Mouse (Mus musculus) forebrain, postnatal 0 days (tissue): ENCODE measurements around the gene Radil. TPM values are rescaled to one million over a fixed set of nuclear protein-coding genes. Genes with fewer than 3 reads are reported as not detected.

ENCODE experiments used
- ATAC-seq: fragments of 200-750 bp; cut with Nextera tagmentation; 2 replicates; pipeline ENCODE4 v1.8.0; 2017; ENCODE audit warnings: mild to moderate bottlenecking, moderate library complexity
- DNase-seq: peaks from one replicate; pipeline ENCODE4 v3.0.0-alpha.2; 2015
- H3K27ac ChIP-seq: fragments of 300-500 bp; sonication (generic); 2 replicates; pipeline ENCODE4 v1.5.1; 2014; ENCODE audit warnings: low read depth, mild to moderate bottlenecking, antibody characterized with exemption, low read length, moderate library complexity, mixed read lengths
- H3K27me3 ChIP-seq: fragments of 300-500 bp; sonication (generic); 2 replicates; pipeline ENCODE4 v1.6.1; 2014; ENCODE audit warnings: mild to moderate bottlenecking, low read length, mixed read lengths; ENCODE audit not compliant: insufficient read depth
- H3K36me3 ChIP-seq: fragments of 300-500 bp; sonication (generic); 2 replicates; pipeline ENCODE4 v1.6.1; 2014; ENCODE audit warnings: mild to moderate bottlenecking, moderate library complexity; ENCODE audit not compliant: insufficient read depth
- H3K4me1 ChIP-seq: fragments of 300-500 bp; sonication (generic); 2 replicates; pipeline ENCODE4 v1.6.1; 2014; ENCODE audit warnings: antibody characterized with exemption; ENCODE audit not compliant: insufficient read depth
- H3K4me2 ChIP-seq: fragments of 300-500 bp; sonication (generic); 2 replicates; pipeline ENCODE4 v1.6.1; 2014; ENCODE audit warnings: low read depth, mild to moderate bottlenecking, moderate library complexity
- H3K4me3 ChIP-seq: fragments of 300-500 bp; sonication (generic); 2 replicates; pipeline ENCODE4 v1.5.1; 2014; ENCODE audit warnings: low read depth, low read length, mixed read lengths
- H3K9ac ChIP-seq: fragments of 300-500 bp; sonication (generic); 2 replicates; pipeline ENCODE4 v1.6.1; 2014; ENCODE audit warnings: mild to moderate bottlenecking
- H3K9me3 ChIP-seq: fragments of 300-500 bp; sonication (generic); 2 replicates; pipeline ENCODE4 v1.6.1; 2016; ENCODE audit warnings: low read length
- CTCF ChIP-seq: sonication (generic); IDR thresholded peaks from 2 replicates; pipeline ENCODE4 v1.5.1; 2016; ENCODE audit warnings: antibody characterized with exemption, control low read depth, low read depth
- WGBS: fragments of 180-500 bp; shearing (Covaris S2); extraction: QIAGEN DNeasy Blood & Tissue Kit; methylation state at CpG from one replicate; pipeline ENCODE4 v1.1.7; 2014; 5-methylcytosine and 5-hydroxymethylcytosine counted together
- polyA plus RNA-seq: library from polyadenylated mRNA; unstranded; fragments of >200 nt; fragmentation: Nextera tagmentation; extraction: Ambion mirVana; gene quantifications from 2 replicates; pipeline ENCODE4 v1.2.1, GENCODE M21; 2015
- total RNA-seq: library from RNA; depleted of rRNA; stranded (reverse); fragments of >200 nt; gene quantifications from 2 replicates; pipeline ENCODE4 v1.2.3, GENCODE M21; 2014

The Radil gene
- total and polyA plus RNA-seq, 2 experiments from 2014 or later, result 10.4 to 10.8 TPM

GRCm38 (mm10) chr5:142500918-142501317, 50.0 kb downstream of the Radil start:
- 81% methylated on average over 10 of the region's 10 CpGs for WGBS
- no peak for ATAC-seq
- Histone ChIP-seq H3K4me3 (no peak overlapping the region), H3K9me3 (no peaks in the 10 kb centered on the region), H3K36me3 (peaks cover 7% of the 10 kb centered on the region; the same call in 1 of the 2 replicates), H3K4me1 (no peaks in the 10 kb centered on the region), H3K9ac (no peak overlapping the region), H3K4me2 (no peak overlapping the region), H3K27ac (no peak overlapping the region), H3K27me3 (no peaks in the 10 kb centered on the region)
- TF ChIP-seq CTCF, result no peak
- DNase-seq, result no peak

GRCm38 (mm10) chr5:142498964-142499363, 51.9 kb downstream of the Radil start:
- DNase-seq (peak; percentile 56), ATAC-seq (peak; percentile 60)
- Histone ChIP-seq H3K4me3 (no peak overlapping the region), H3K4me1 (no peaks in the 10 kb centered on the region), H3K4me2 (no peak overlapping the region), H3K9me3 (no peaks in the 10 kb centered on the region), H3K27ac (no peak overlapping the region), H3K9ac (no peak overlapping the region), H3K27me3 (no peaks in the 10 kb centered on the region), H3K36me3 (peaks cover 7% of the 10 kb centered on the region)
- WGBS, result 24% methylated on average over 3 of the region's 3 CpGs
- TF ChIP-seq CTCF, result peak; percentile 78

- Histone ChIP-seq H3K9me3 (no peaks in the 10 kb centered on the region), H3K9ac (no peak overlapping the region), H3K4me3 (no peak overlapping the region), H3K27ac (no peak overlapping the region), H3K4me2 (no peak overlapping the region), H3K4me1 (no peaks in the 10 kb centered on the region), H3K27me3 (no peaks in the 10 kb centered on the region), H3K36me3 (peaks cover 12% of the 10 kb centered on the region)
- ATAC-seq (no peak), DNase-seq (no peak)
- TF ChIP-seq CTCF, result no peak
- WGBS, result 46% methylated on average over 14 of the region's 14 CpGs
These were observed 55.4 kb downstream of the Radil start for GRCm38 (mm10) chr5:142495321-142496096.

GRCm38 (mm10) chr5:142493307-142493706, 57.6 kb downstream of the Radil start:
- peaks cover 12% of the 10 kb centered on the region for H3K36me3 ChIP-seq
- H3K4me3 ChIP-seq, result no peak overlapping the region
- no peaks in the 10 kb centered on the region for H3K4me1 ChIP-seq
- H3K4me2 ChIP-seq, result no peak overlapping the region
- DNase-seq (no peak), ATAC-seq (no peak)
- H3K9ac ChIP-seq, result no peak overlapping the region
- WGBS, result 83% methylated on average over 3 of the region's 3 CpGs
- TF ChIP-seq CTCF, result no peak
- no peaks in the 10 kb centered on the region for H3K27me3 ChIP-seq
- no peaks in the 10 kb centered on the region for H3K9me3 ChIP-seq
- no peak overlapping the region for H3K27ac ChIP-seq

GRCm38 (mm10) chr5:142489955-142490707, 60.8 kb downstream of the Radil start:
- H3K4me1 ChIP-seq, result no peaks in the 10 kb centered on the region
- ATAC-seq (no peak), DNase-seq (no peak)
- no peaks in the 10 kb centered on the region for H3K27me3 ChIP-seq
- 75% methylated on average over 9 of the region's 9 CpGs for WGBS
- no peaks in the 10 kb centered on the region for H3K9me3 ChIP-seq
- TF ChIP-seq CTCF, result no peak
- no peak overlapping the region for H3K27ac ChIP-seq
- no peak overlapping the region for H3K9ac ChIP-seq
- peaks cover 17% of the 10 kb centered on the region for H3K36me3 ChIP-seq
- H3K4me3 ChIP-seq, result no peak overlapping the region
- H3K4me2 ChIP-seq, result no peak overlapping the region

GRCm38 (mm10) chr5:142486654-142487053, 64.2 kb downstream of the Radil start:
- DNase-seq, result no peak
- Histone ChIP-seq H3K4me2 (no peak overlapping the region), H3K27ac (no peak overlapping the region), H3K9ac (no peak overlapping the region), H3K36me3 (peaks cover 10% of the 10 kb centered on the region), H3K9me3 (no peaks in the 10 kb centered on the region), H3K4me1 (no peaks in the 10 kb centered on the region), H3K4me3 (no peak overlapping the region), H3K27me3 (no peaks in the 10 kb centered on the region)
- TF ChIP-seq CTCF, result no peak
- 68% methylated on average over 9 of the region's 9 CpGs for WGBS
- ATAC-seq, result no peak; the same call in 1 of the 2 replicates

GRCm38 (mm10) chr5:142483581-142483980, 67.3 kb downstream of the Radil start:
- Histone ChIP-seq H3K27ac (no peak overlapping the region), H3K4me3 (no peak overlapping the region), H3K9ac (no peak overlapping the region), H3K36me3 (peaks cover 10% of the 10 kb centered on the region), H3K27me3 (no peaks in the 10 kb centered on the region), H3K4me1 (no peaks in the 10 kb centered on the region), H3K4me2 (no peak overlapping the region), H3K9me3 (no peaks in the 10 kb centered on the region)
- no peak for TF ChIP-seq CTCF
- ATAC-seq (no peak), DNase-seq (no peak)
- WGBS, result 83% methylated on average over 5 of the region's 5 CpGs
